Mouse (Mus musculus) adrenal gland, adult 2 months (tissue): ENCODE data around the gene Klri1. TPM values are rescaled to one million over a fixed set of nuclear protein-coding genes. Genes with fewer than 3 reads are reported as not detected.
A peak's percentile ranks its signal among the peaks of the same experiment; 100 is the strongest.
"Not testable (repeated sequence)": the region's sequence is repeated elsewhere in the genome, so short reads cannot be mapped to it uniquely, and the experiment has no call there.

Experiments used
- DNase-seq: peaks from one replicate; pipeline ENCODE4 v3.0.0; 2021
- long read RNA-seq: library from polyadenylated mRNA; stranded (forward); transcript quantifications from one replicate; pipeline ENCODE4 v2.0.0, GENCODE M21; 2021
- microRNA-seq, 2 experiments: library from miRNA; unstranded; fragments of <30 nt; microRNA quantifications; one replicate each; pipeline ENCODE4 v1.2.0; 2021
- polyA plus RNA-seq: library from polyadenylated mRNA; depleted of rRNA; stranded (reverse); fragments of >200 nt; gene quantifications from 2 replicates; pipeline ENCODE4 v1.2.3, GENCODE M21; 2012; rRNA removed
- total RNA-seq, 2 experiments: library from RNA; stranded (reverse); gene quantifications; 2 replicates each; pipeline ENCODE4 v1.2.3; 2021

Klri1 gene
- total RNA-seq: not detected
- not detected in 2 replicates for polyA plus RNA-seq
- long read RNA-seq: 0 reads

- no peak for DNase-seq
Observed at GRCm38 (mm10) chr6:129717032-129717431, at the start of gene Klri1. Gene Klri1, minus strand, starts transcription at chr6:129717132.

DNA sequence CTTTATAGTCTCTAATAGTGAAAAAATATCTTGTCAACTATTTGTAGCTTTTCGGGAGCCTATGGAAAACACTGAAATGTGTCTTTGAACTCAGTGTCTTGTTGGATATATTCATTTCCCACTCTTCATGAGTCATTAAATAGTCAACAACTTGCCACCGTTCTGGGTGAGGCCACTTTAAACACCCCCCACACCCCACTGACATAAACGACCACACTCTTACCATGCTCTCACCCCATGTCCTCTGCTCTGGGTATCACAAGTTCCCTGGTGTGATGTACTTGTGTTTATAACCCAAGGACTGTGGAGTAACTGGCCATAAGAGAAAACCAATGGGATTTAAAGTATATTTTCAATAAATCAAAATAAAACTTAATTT is 30.7 kb upstream of the Klri1 start:
- no peak for DNase-seq

GRCm38 (mm10) chr6:129747016-129747653 is 30.2 kb upstream of the Klri1 start:
- DNase-seq: no peak

DNA sequence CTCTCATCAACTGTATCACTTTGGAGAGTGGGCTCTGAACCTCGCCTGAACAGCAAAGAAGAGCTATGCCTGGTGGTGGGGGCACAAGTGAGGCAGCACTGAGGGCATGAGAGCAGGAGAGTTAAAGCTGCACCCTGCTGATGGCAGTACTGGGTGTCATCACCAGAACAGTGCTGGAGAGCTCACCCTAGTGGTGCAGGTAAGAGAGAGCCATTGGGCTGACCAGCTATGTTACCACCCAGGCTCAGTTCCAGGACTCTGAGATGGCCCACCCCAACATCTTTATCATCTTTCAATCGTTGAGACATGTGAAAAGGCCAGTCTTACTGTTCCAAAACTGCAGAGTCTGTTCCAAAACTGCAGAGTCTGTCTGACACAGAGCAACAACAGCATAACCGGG is 29.2 kb upstream of the Klri1 start:
- no peak for DNase-seq

GRCm38 (mm10) chr6:129740069-129740721 is 23.3 kb upstream of the Klri1 start, which contains the start of gene Klri2:
Gene Klri2, minus strand, starts transcription at chr6:129740484.
- DNase-seq: no peak

- DNase-seq: no peak
Observed at GRCm38 (mm10) chr6:129736414-129736813, 19.5 kb upstream of the Klri1 start.

- DNase-seq: no peak
Observed at GRCm38 (mm10) chr6:129727237-129727636, 10.3 kb upstream of the Klri1 start.

DNA sequence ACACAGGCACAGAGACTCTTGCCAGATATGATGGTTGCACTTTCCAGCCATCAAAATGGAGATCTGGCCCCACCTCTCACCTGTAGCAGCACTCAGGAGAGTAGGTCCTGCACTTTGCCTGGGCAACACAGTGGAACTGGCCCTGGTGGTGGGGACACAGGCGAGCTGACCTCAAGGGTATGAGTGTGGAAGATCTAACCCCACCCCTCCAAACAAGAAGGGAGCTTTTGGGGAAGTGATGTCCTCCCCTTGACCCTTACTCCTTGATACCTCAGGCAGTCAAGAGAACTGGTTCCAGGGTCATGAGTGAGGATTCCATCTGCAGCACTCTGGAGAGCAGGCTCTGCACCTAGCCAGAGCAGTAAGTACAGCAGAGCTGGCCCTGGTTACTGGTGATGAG is 4.5 kb upstream of the Klri1 start:
- DNase-seq: no peak

GRCm38 (mm10) chr6:129720487-129720886 is 3.6 kb upstream of the Klri1 start:
- DNase-seq: no peak

DNA sequence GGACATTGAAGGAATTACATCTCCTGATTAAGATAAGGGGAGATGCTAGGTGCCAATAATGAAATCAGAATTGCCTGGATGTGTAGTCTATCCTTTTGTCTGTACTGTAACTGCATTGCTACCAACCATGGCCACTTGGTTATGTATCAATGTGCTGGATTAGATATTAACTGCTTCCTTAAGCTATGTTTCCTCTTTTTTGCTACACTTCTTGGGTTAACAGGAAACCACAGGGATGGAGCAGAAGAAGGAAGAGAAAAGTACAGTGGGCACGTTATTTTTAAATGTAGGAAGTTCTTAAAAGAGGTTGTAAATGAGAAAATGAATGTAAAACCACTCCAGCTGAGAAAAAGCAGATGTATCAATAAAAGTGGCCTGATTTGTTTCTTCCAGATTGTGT is 3.4 kb downstream of the Klri1 start:
- DNase-seq: no peak

- DNase-seq: peak; percentile 51
Observed at GRCm38 (mm10) chr6:129691436-129691835, 25.5 kb downstream of the Klri1 start.

DNA sequence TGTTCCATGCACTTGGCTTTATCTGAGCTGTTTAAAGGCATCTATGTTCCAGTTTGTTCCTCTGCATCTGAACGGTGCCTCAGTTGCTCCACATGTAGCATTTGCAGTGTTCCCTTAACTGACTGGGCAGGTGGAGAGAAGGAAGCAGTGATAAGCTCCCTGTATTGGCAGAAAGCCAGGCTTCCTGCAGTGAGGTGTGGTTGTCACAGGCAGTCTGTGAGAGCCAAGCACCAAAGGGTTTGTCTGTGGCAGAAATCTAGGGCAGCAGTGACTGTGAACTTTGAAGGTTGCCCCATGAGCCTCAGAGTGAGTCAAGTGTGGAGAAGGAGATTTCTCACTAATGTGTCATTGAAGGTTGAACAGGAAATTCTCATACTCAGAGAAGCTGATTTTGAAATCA is 36.6 kb downstream of the Klri1 start:
- DNase-seq: peak; percentile 44

GRCm38 (mm10) chr6:129678873-129679272 is 38.1 kb downstream of the Klri1 start, which contains the start of gene Klrc1:
Gene Klrc1, minus strand, starts transcription at chr6:129678973.
- DNase-seq: no peak

- not testable (repeated sequence) for DNase-seq
Observed at GRCm38 (mm10) chr6:129661301-129661700, 55.6 kb downstream of the Klri1 start.

- not testable (repeated sequence) for DNase-seq
Observed at GRCm38 (mm10) chr6:129660589-129660988, 56.3 kb downstream of the Klri1 start, which contains the start of gene Klrc2. Gene Klrc2, minus strand, starts transcription at chr6:129660689.

Small RNA genes within 50 kb of the gene (microRNA-seq; reads per million reads assigned to microRNA genes)
- 0 reads per million in 2 experiments for gene Mir680-1

Other genes with a start within 250 kb of the Klri1 start
- gene Olr1, start 210.0 kb downstream of the Klri1 start, total RNA-seq: under 1 TPM; 0.07 to 0.26 TPM
- not detected in 2 replicates for gene Olr1, start 210.0 kb downstream of the Klri1 start, polyA plus RNA-seq
- not detected for gene Tmem52b, start 204.6 kb downstream of the Klri1 start, total RNA-seq
- not detected in 2 replicates for gene Tmem52b, start 204.6 kb downstream of the Klri1 start, polyA plus RNA-seq
- 100 to 1,000 TPM; 258 to 360 TPM for gene Gabarapl1, start 184.0 kb downstream of the Klri1 start, total RNA-seq
- gene Gabarapl1, start 184.0 kb downstream of the Klri1 start, polyA plus RNA-seq: 86.4 and 101 TPM in 2 replicates
- under 1 TPM; 0.24 to 0.26 TPM for gene Klre1, start 139.2 kb downstream of the Klri1 start, total RNA-seq
- 0.07 TPM in 1 of 2 replicates, not detected in the other for gene Klre1, start 139.2 kb downstream of the Klri1 start, polyA plus RNA-seq
- gene Klrd1, start 125.3 kb downstream of the Klri1 start, total RNA-seq: under 1 TPM in 1 of 2 experiments, not detected in 1; 0.79 TPM
- 0.11 TPM in 1 of 2 replicates, not detected in the other for gene Klrd1, start 125.3 kb downstream of the Klri1 start, polyA plus RNA-seq
- gene Klrk1, start 93.3 kb downstream of the Klri1 start, total RNA-seq: under 1 TPM; 0.20 to 0.79 TPM
- gene Klrk1, start 93.3 kb downstream of the Klri1 start, polyA plus RNA-seq: not detected in 2 replicates
- not detected for gene Klrc3, start 73.8 kb downstream of the Klri1 start, total RNA-seq
- gene Klrc3, start 73.8 kb downstream of the Klri1 start, polyA plus RNA-seq: not detected in 2 replicates
- under 1 TPM in 1 of 2 experiments, not detected in 1; 0.17 TPM for gene Klrc2, start 56.4 kb downstream of the Klri1 start, total RNA-seq
- gene Klrc2, start 56.4 kb downstream of the Klri1 start, polyA plus RNA-seq: 0.17 TPM in 1 of 2 replicates, not detected in the other
- not detected for gene Klrc1, start 38.2 kb downstream of the Klri1 start, total RNA-seq
- 0.25 TPM in 1 of 2 replicates, not detected in the other for gene Klrc1, start 38.2 kb downstream of the Klri1 start, polyA plus RNA-seq
- under 1 TPM in 1 of 2 experiments, not detected in 1; 0.14 TPM for gene Klri2, start 23.4 kb upstream of the Klri1 start, total RNA-seq
- not detected in 2 replicates for gene Klri2, start 23.4 kb upstream of the Klri1 start, polyA plus RNA-seq
- not detected for gene Gm156, start 67.1 kb upstream of the Klri1 start, total RNA-seq
- gene Gm156, start 67.1 kb upstream of the Klri1 start, polyA plus RNA-seq: not detected in 2 replicates
- gene Gm17631, start 145.5 kb upstream of the Klri1 start, total RNA-seq: not detected
- gene Gm17631, start 145.5 kb upstream of the Klri1 start, polyA plus RNA-seq: not detected in 2 replicates
- not detected for gene Klra17, start 159.5 kb upstream of the Klri1 start, total RNA-seq
- gene Klra17, start 159.5 kb upstream of the Klri1 start, polyA plus RNA-seq: 0.11 TPM in 1 of 2 replicates, not detected in the other
- not detected for gene Klra5, start 200.5 kb upstream of the Klri1 start, total RNA-seq
- not detected in 2 replicates for gene Klra5, start 200.5 kb upstream of the Klri1 start, polyA plus RNA-seq